Mouse (Mus musculus) embryonic facial prominence, embryonic 14.5 days (tissue): ENCODE data around the gene Olfr1443. TPM values are rescaled to one million over a fixed set of nuclear protein-coding genes. Genes with fewer than 3 reads are reported as not detected.
"Not testable (repeated sequence)": the region's sequence is repeated elsewhere in the genome, so short reads cannot be mapped to it uniquely, and the experiment has no call there.

Source experiments
- ATAC-seq: fragments of 200-750 bp; cut with Nextera tagmentation; 2 replicates; pipeline ENCODE4 v1.8.0; 2017; ENCODE audit warnings: low read depth, moderate number of reproducible peaks, moderate TSS enrichment
- DNase-seq: peaks from one replicate; pipeline ENCODE4 v3.0.0-alpha.2; 2015; ENCODE audit warnings: low spot score
- H3K27ac ChIP-seq: fragments of 300-500 bp; sonication (generic); replicated peaks from 2 replicates; pipeline ENCODE4 v1.5.1; 2014; ENCODE audit warnings: low read depth, mild to moderate bottlenecking, low read length, moderate library complexity
- H3K27me3 ChIP-seq: fragments of 300-500 bp; sonication (generic); replicated peaks from 2 replicates; pipeline ENCODE4 v1.6.1; 2014; ENCODE audit warnings: low read length; ENCODE audit not compliant: control insufficient read depth, insufficient read depth
- H3K36me3 ChIP-seq: fragments of 300-500 bp; sonication (generic); 2 replicates; pipeline ENCODE4 v1.6.1; 2014; ENCODE audit warnings: low read length, mixed read lengths; ENCODE audit not compliant: control insufficient read depth, insufficient read depth
- H3K4me1 ChIP-seq: fragments of 300-500 bp; sonication (generic); 2 replicates; pipeline ENCODE4 v1.6.1; 2014; ENCODE audit warnings: antibody characterized with exemption, low read length; ENCODE audit not compliant: control insufficient read depth, insufficient read depth
- H3K4me2 ChIP-seq: fragments of 300-500 bp; sonication (generic); 2 replicates; pipeline ENCODE4 v1.6.1; 2014; ENCODE audit warnings: low read depth, mild to moderate bottlenecking, low read length, moderate library complexity, mixed read lengths
- H3K4me3 ChIP-seq: fragments of 300-500 bp; sonication (generic); 2 replicates; pipeline ENCODE4 v1.5.1; 2014; ENCODE audit warnings: low read depth, mild to moderate bottlenecking, low read length
- H3K9ac ChIP-seq: fragments of 300-500 bp; sonication (generic); 2 replicates; pipeline ENCODE4 v1.6.1; 2014; ENCODE audit warnings: low read depth, mild to moderate bottlenecking, low read length, moderate library complexity, mixed read lengths
- H3K9me3 ChIP-seq: fragments of 300-500 bp; sonication (generic); 2 replicates; pipeline ENCODE4 v1.6.1; 2016; ENCODE audit warnings: low read length; ENCODE audit not compliant: control insufficient read depth
- WGBS: fragments of 180-500 bp; shearing (Covaris S2); extraction: QIAGEN DNeasy Blood & Tissue Kit; methylation state at CpG from one replicate; pipeline ENCODE4 v1.1.7; 2014; 5-methylcytosine and 5-hydroxymethylcytosine counted together
- polyA plus RNA-seq: library from polyadenylated mRNA; unstranded; fragments of >200 nt; fragmentation: Nextera tagmentation; extraction: Ambion mirVana; gene quantifications from 2 replicates; pipeline ENCODE4 v1.2.1, GENCODE M21; 2014

Olfr1443 gene
- polyA plus RNA-seq, 1 experiment from 2014 or later, result not detected

- H3K27me3 ChIP-seq, result no peaks in the 10 kb centered on the region
- WGBS, result 47% methylated on average over 2 of the region's 2 CpGs
- no peak for ATAC-seq
Measured at GRCm38 (mm10) chr19:12720463-12720862, 42.6 kb downstream of the Olfr1443 start.

GRCm38 (mm10) chr19:12720919-12721318, 43.0 kb downstream of the Olfr1443 start:
- ATAC-seq, H3K27ac ChIP-seq, H3K9ac ChIP-seq, H3K36me3 ChIP-seq, H3K4me1 ChIP-seq, DNase-seq, H3K27me3 ChIP-seq, H3K9me3 ChIP-seq, H3K4me3 ChIP-seq, H3K4me2 ChIP-seq: not testable (repeated sequence)
- WGBS, result 78% methylated on average over 5 of the region's 5 CpGs

More at GRCm38 (mm10) chr19:12720463-12720862, 42.6 kb downstream of the Olfr1443 start:
- Histone ChIP-seq H3K4me3 (no peak overlapping the region), H3K4me1 (no peaks in the 10 kb centered on the region), H3K9me3 (no peaks in the 10 kb centered on the region), H3K36me3 (no peaks in the 10 kb centered on the region), H3K4me2 (no peak overlapping the region), H3K9ac (no peak overlapping the region), H3K27ac (no peak overlapping the region)
- no peak for DNase-seq

GRCm38 (mm10) chr19:12721596-12721995, 43.7 kb downstream of the Olfr1443 start:
- 92% methylated on average over 7 of the region's 7 CpGs for WGBS
- H3K36me3 ChIP-seq, ATAC-seq, H3K9me3 ChIP-seq, H3K27ac ChIP-seq, H3K4me1 ChIP-seq, DNase-seq, H3K9ac ChIP-seq, H3K4me3 ChIP-seq, H3K27me3 ChIP-seq, H3K4me2 ChIP-seq: not testable (repeated sequence)

- Histone ChIP-seq H3K4me2 (no peak overlapping the region), H3K9ac (no peak overlapping the region), H3K4me1 (no peaks in the 10 kb centered on the region), H3K27ac (no peak overlapping the region), H3K4me3 (no peak overlapping the region), H3K36me3 (no peaks in the 10 kb centered on the region), H3K9me3 (no peaks in the 10 kb centered on the region), H3K27me3 (no peaks in the 10 kb centered on the region)
- DNase-seq (no peak), ATAC-seq (no peak)
- WGBS, result 79% methylated on average over 2 of the region's 3 CpGs
Measured at GRCm38 (mm10) chr19:12722308-12722707, 44.4 kb downstream of the Olfr1443 start.

GRCm38 (mm10) chr19:12725851-12726250, 47.9 kb downstream of the Olfr1443 start:
- Histone ChIP-seq H3K4me3 (no peak overlapping the region), H3K27ac (no peak overlapping the region), H3K36me3 (no peaks in the 10 kb centered on the region), H3K9ac (no peak overlapping the region), H3K9me3 (no peaks in the 10 kb centered on the region), H3K4me2 (no peak overlapping the region), H3K4me1 (no peaks in the 10 kb centered on the region), H3K27me3 (no peaks in the 10 kb centered on the region)
- WGBS, result 64% methylated on average over 1 of the region's 1 CpGs
- ATAC-seq, result no peak
- DNase-seq, result no peak

GRCm38 (mm10) chr19:12731036-12731435, 53.1 kb downstream of the Olfr1443 start:
- DNase-seq (no peak), ATAC-seq (no peak)
- no peak overlapping the region for H3K4me3 ChIP-seq
- H3K27ac ChIP-seq, result no peak overlapping the region
- H3K36me3 ChIP-seq, result no peaks in the 10 kb centered on the region
- H3K4me2 ChIP-seq, result no peak overlapping the region
- H3K4me1 ChIP-seq, result no peaks in the 10 kb centered on the region
- H3K9me3 ChIP-seq, result no peaks in the 10 kb centered on the region
- H3K9ac ChIP-seq, result no peak overlapping the region
- WGBS, result 85% methylated on average over 1 of the region's 1 CpGs
- H3K27me3 ChIP-seq, result no peaks in the 10 kb centered on the region

- Histone ChIP-seq H3K9ac (no peak overlapping the region), H3K4me2 (no peak overlapping the region), H3K36me3 (no peaks in the 10 kb centered on the region), H3K4me3 (no peak overlapping the region), H3K4me1 (no peaks in the 10 kb centered on the region), H3K27ac (no peak overlapping the region), H3K9me3 (no peaks in the 10 kb centered on the region), H3K27me3 (no peaks in the 10 kb centered on the region)
- WGBS, result 88% methylated on average over 2 of the region's 2 CpGs
- no peak for ATAC-seq
- DNase-seq, result no peak
Measured at GRCm38 (mm10) chr19:12731950-12732349, 54.0 kb downstream of the Olfr1443 start.

Other genes starting within 250 kb of the Olfr1443 start
- 0.93 and 1.2 TPM in 2 replicates for gene Mpeg1, start 217.3 kb upstream of the Olfr1443 start, polyA plus RNA-seq
- 11.9 and 14.5 TPM in 2 replicates for gene Dtx4, start 176.7 kb upstream of the Olfr1443 start, polyA plus RNA-seq
- gene Fam111a, start 132.4 kb upstream of the Olfr1443 start, polyA plus RNA-seq, result 28.3 and 28.9 TPM in 2 replicates
- 0.07 and 0.18 TPM in 2 replicates for gene Gm4952, start 78.1 kb upstream of the Olfr1443 start, polyA plus RNA-seq
- not detected in 2 replicates for gene Glyat, start 44.8 kb upstream of the Olfr1443 start, polyA plus RNA-seq
- not detected in 2 replicates for gene Olfr1442, start 7.7 kb upstream of the Olfr1443 start, polyA plus RNA-seq
- gene Keg1, start 17.7 kb downstream of the Olfr1443 start, polyA plus RNA-seq, result not detected in 2 replicates
- gene Cntf, start 87.5 kb downstream of the Olfr1443 start, polyA plus RNA-seq, result 0.29 and 0.81 TPM in 2 replicates
- gene Zfp91, start 118.0 kb downstream of the Olfr1443 start, polyA plus RNA-seq, result 8.9 and 10.1 TPM in 2 replicates
- 4.2 and 4.6 TPM in 2 replicates for gene Lpxn, start 118.1 kb downstream of the Olfr1443 start, polyA plus RNA-seq
- gene Gm5244, start 168.6 kb downstream of the Olfr1443 start, polyA plus RNA-seq, result not detected in 2 replicates
- gene Olfr1444, start 179.2 kb downstream of the Olfr1443 start, polyA plus RNA-seq, result not detected in 2 replicates
- not detected in 2 replicates for gene Olfr1445, start 205.7 kb downstream of the Olfr1443 start, polyA plus RNA-seq
- gene Olfr1446, start 215.4 kb downstream of the Olfr1443 start, polyA plus RNA-seq, result not detected in 2 replicates
- not detected in 2 replicates for gene Olfr1447, start 225.6 kb downstream of the Olfr1443 start, polyA plus RNA-seq
- gene Olfr1448, start 246.3 kb downstream of the Olfr1443 start, polyA plus RNA-seq, result not detected in 2 replicates